Mouse (Mus musculus) cerebellum, postnatal 25 days (tissue): ENCODE results near the gene Rps11.
A peak's percentile ranks its signal among the peaks of the same experiment; 100 is the strongest.
"Not testable (repeated sequence)": the region's sequence is repeated elsewhere in the genome, so short reads cannot be mapped to it uniquely, and the experiment has no call there.

Experiments
- DNase-seq, 2 experiments: peaks; one replicate each; pipeline ENCODE4 v3.0.0; 2021; ENCODE audit warnings: mixed read lengths in 2 of 2

Gene Rps11

DNA sequence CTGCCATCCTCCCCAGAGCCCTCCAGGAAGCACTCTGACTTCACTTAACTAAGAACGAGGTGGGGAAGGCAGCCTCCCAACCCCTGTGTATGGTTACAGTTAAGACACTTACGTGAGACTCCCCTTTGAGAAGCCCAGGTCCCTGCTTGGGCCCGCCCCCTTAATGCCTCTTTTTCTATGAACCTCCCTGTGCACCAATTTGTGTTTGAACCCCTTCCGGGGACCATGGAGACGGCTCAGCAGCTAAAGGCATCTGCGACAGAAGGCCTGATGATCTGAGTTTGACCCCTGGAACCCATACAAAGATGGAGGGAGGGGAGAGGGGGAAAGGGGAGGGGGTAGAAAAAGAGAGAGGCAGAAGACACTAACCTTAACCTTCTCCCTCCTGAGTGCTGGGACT lies 17.8 kb downstream of the Rps11 start:
- no peak for DNase-seq

GRCm38 (mm10) chr7:45105491-45105890 lies 18.7 kb downstream of the Rps11 start:
- DNase-seq: no peak

- no peak for DNase-seq
These were observed 19.3 kb downstream of the Rps11 start for GRCm38 (mm10) chr7:45104941-45105340.

GRCm38 (mm10) chr7:45103652-45104180 lies 20.5 kb downstream of the Rps11 start, which contains the start of gene Fcgrt:
Gene Fcgrt (minus strand): TSS chr7:45103851.
- peak; percentile 48 to 62 for DNase-seq

DNA sequence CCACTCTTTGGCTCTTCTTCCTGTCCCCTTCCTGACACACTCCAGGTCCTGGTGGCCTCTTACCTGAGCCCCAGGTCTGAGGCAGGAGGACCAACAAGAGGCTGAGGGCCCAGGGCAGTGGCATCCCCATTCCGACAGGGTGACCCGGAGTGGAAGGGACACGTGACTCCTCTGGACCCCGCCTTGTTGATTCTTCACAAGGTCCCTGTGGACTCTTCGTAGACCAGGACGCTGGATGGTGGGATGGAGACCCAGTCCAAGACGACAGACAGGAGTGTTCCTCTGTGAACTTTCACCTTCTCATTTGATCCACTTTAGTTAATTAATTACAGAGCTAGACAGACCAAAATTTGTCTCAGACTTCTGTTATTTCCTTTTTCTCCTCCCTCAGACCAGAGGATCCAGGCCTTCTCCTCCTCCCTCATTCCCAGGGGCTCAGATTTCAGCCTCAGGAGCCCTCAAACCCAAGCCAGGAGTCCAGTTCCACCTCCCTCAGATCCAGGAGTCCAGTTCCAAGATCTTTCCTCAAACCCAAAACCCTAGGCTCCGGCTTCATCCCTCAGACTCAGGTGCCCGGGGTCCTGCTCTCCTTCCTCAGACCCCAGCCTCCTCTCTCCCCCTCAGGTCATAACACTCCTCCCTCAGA lies 21.2 kb downstream of the Rps11 start:
- no peak for DNase-seq

- DNase-seq: no peak
These were observed 21.8 kb downstream of the Rps11 start for GRCm38 (mm10) chr7:45102441-45102840.

GRCm38 (mm10) chr7:45100046-45100445 lies 24.2 kb downstream of the Rps11 start:
- DNase-seq: no peak

GRCm38 (mm10) chr7:45098541-45099240 lies 25.5 kb downstream of the Rps11 start:
- DNase-seq: no peak

GRCm38 (mm10) chr7:45097479-45097878 lies 26.8 kb downstream of the Rps11 start:
- no peak for DNase-seq

- not testable (repeated sequence) for DNase-seq
These were observed 28.3 kb downstream of the Rps11 start for GRCm38 (mm10) chr7:45095965-45096364.

DNA sequence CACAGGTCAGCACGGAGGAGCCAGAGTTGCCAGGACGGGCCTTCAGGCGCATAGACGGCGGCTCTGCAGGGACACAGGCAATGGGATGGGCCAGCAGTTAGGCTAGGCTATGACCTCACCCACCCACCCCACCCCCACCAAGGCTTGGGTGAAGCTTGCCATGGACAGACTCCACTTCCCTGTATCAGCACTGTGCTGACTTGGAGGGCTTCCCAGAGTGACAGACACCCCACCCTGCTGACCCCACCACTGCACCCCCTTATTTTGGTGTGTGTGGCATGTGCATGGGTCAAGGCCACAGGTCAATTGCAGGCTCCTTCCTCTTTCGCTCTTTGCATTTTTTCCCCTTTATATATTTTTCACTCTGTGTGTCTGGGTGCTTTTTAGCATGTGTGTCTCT lies 28.9 kb downstream of the Rps11 start:
- DNase-seq: no peak

DNA sequence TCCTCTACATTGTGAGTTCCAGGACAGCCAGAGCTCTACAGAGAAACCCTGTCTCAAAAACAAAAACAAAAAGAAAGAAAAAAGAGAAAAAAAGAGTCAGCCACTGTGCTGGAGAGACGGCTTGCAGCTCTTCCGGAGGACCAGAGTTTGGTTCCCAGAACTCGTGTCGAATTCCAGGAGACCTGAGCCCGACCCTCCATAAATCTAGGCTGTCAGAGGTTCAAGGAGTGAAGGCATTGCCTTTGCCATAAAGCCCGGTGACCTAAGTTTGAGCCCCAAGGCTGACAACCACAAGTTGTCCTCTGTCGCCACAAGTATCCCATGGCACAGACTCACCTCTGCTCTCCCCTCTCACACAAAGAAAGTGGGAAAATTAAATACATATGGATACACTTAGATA lies 30.1 kb downstream of the Rps11 start:
- DNase-seq: no peak

DNA sequence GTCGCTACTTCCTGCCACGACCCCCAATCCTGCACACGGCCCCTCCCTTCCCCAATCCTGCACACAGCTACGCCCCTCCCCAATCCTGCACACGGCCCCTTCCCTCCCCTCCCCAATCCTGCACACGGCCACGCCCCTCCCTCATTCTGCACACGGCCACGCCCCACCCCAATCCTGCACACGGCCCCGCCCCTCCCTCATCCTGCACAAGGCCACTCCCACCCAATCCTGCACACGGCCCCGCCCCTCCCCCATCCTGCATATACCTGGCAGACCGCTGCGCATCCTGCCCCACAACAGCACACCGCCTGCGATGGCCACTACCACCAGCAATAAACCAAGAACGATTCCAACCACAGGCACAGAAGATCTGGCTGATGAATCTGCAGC lies 30.7 kb downstream of the Rps11 start:
- no peak for DNase-seq

DNA sequence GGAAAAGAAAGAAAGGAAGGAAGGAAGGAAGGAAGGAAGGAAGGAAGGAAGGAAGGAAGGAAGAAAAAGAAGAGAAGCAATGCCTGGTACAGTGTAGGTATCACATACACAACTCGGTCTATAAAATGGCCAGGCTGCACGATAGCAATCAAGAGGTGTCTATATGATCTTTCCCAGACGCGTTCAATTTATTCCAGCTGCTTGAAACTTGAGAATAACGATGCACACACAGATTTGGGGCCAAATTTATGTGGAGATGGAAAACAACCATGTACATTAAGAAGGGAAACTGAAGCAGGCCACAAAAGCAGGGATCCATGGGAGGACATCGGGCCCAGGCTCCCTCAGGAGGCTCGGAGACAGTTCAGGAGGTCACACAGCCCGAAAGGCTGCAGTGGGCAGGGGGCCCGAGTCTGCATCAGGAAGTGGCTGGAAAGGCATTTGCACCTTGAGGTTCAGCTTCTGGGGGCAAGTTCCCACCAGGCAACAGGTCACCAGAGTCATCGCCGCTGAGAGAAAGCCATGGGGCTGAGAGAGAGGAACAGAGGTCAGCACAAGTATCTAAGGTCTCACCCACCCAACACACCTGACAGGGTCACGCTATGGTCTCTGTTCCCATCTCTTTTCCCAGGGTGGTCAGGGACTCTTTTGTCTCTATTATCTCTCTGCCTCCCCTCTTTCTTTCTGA lies 31.3 kb downstream of the Rps11 start:
- no peak for DNase-seq

- DNase-seq: peak in 1 of 2 experiments; percentile 62
These were observed 32.2 kb downstream of the Rps11 start, which contains the start of gene Rcn3 for GRCm38 (mm10) chr7:45092048-45092447. Gene Rcn3 (minus strand): TSS chr7:45092221.

- no peak for DNase-seq
These were observed 32.9 kb downstream of the Rps11 start for GRCm38 (mm10) chr7:45091001-45091990.

- DNase-seq: no peak
These were observed 33.8 kb downstream of the Rps11 start for GRCm38 (mm10) chr7:45090251-45090977.

GRCm38 (mm10) chr7:45088597-45088996 lies 35.6 kb downstream of the Rps11 start:
- no peak for DNase-seq

DNA sequence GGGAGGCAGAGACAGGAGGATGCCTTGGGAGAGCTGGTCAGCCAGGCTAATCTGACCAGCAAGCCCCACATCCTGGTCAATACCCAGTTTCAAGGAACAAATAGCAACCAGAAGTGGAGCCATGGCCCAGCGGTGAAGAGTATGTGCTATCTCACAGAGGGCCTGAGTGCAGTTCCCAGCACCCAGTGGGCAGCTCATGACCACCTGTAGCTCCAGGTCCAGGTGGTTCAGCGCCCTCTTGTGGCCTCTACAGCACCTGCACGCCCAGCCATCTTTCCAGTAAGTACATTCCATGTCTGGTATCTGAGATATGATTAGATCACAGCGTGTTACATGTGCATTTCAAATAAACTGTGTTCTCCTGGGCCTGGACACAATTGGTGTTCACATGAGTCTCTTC lies 38.2 kb downstream of the Rps11 start:
- DNase-seq: no peak

- DNase-seq: no peak
These were observed 40.8 kb downstream of the Rps11 start for GRCm38 (mm10) chr7:45083300-45083890.
